Mouse (Mus musculus): ENCODE results near the gene Gm12185.
"Not testable (repeated sequence)": the region's sequence is repeated elsewhere in the genome, so short reads cannot be mapped to it uniquely, and the experiment has no call there.

Gm12185 gene

GRCm38 (mm10) chr11:48918380-48918779 lies 73.6 kb downstream of the Gm12185 start:
- in situ Hi-C loops (cut with MboI, MseI), result no loop called here

- in situ Hi-C loops (cut with MboI, MseI), result no loop called here
Measured at GRCm38 (mm10) chr11:48913611-48914010, 78.4 kb downstream of the Gm12185 start.

GRCm38 (mm10) chr11:48908459-48908858 lies 83.6 kb downstream of the Gm12185 start:
- in situ Hi-C loops (cut with MboI, MseI), result no loop called here

- in situ Hi-C loops (cut with MboI, MseI), result no loop called here
Measured at GRCm38 (mm10) chr11:48902021-48902420, 90.0 kb downstream of the Gm12185 start, which contains the start of gene Gm5431. Gm5431 (minus strand) TSS chr11:48902214.

GRCm38 (mm10) chr11:48901567-48901930 lies 90.5 kb downstream of the Gm12185 start:
- in situ Hi-C loops (cut with MboI, MseI), result not testable (repeated sequence)

GRCm38 (mm10) chr11:48900654-48901566 lies 91.1 kb downstream of the Gm12185 start:
- in situ Hi-C loops (cut with MboI, MseI), result not testable (repeated sequence)

GRCm38 (mm10) chr11:48898812-48899431 lies 93.1 kb downstream of the Gm12185 start:
- in situ Hi-C loops (cut with MboI, MseI), result no loop called here

- in situ Hi-C loops (cut with MboI, MseI), result no loop called here
Measured at GRCm38 (mm10) chr11:48876680-48877079, 115.3 kb downstream of the Gm12185 start.

GRCm38 (mm10) chr11:48875343-48875837 lies 116.6 kb downstream of the Gm12185 start:
- in situ Hi-C loops (cut with MboI, MseI), result not testable (repeated sequence)

- in situ Hi-C loops (cut with MboI, MseI), result loop anchor here (5.0 kb wide), 2 partner anchors 223 to 378 kb away; no protein-coding TSS in a partner anchor
Measured at GRCm38 (mm10) chr11:48874465-48874864, 117.6 kb downstream of the Gm12185 start.

- in situ Hi-C loops (cut with MboI, MseI), result loop anchor here (5.0 kb wide), 2 partner anchors 224 to 379 kb away; no protein-coding TSS in a partner anchor
Measured at GRCm38 (mm10) chr11:48873591-48874290, 118.3 kb downstream of the Gm12185 start.

GRCm38 (mm10) chr11:48872695-48873300 lies 119.2 kb downstream of the Gm12185 start:
- in situ Hi-C loops (cut with MboI, MseI), result loop anchor here (5.0 kb wide), 2 partner anchors 225 to 380 kb away; no protein-coding TSS in a partner anchor

- in situ Hi-C loops (cut with MboI, MseI), result loop anchor here (5.0 kb wide), 2 partner anchors 225 to 380 kb away; no protein-coding TSS in a partner anchor
Measured at GRCm38 (mm10) chr11:48871817-48872541, 120.0 kb downstream of the Gm12185 start.

- in situ Hi-C loops (cut with MboI, MseI), result loop anchor here (5.0 kb wide), 2 partner anchors 226 to 381 kb away; no protein-coding TSS in a partner anchor
Measured at GRCm38 (mm10) chr11:48871201-48871772, 120.7 kb downstream of the Gm12185 start, which contains the start of gene Irgm1. Irgm1 (minus strand) TSS chr11:48871683.

- in situ Hi-C loops (cut with MboI, MseI), result loop anchor here (5.0 kb wide), 2 partner anchors 227 to 382 kb away; no protein-coding TSS in a partner anchor
Measured at GRCm38 (mm10) chr11:48870781-48871180, 121.2 kb downstream of the Gm12185 start.

- in situ Hi-C loops (cut with MboI, MseI), result loop anchor here (5.0 kb wide), 2 partner anchors 228 to 383 kb away; no protein-coding TSS in a partner anchor
Measured at GRCm38 (mm10) chr11:48869380-48870110, 122.5 kb downstream of the Gm12185 start.

- in situ Hi-C loops (cut with MboI, MseI), result no loop called here
Measured at GRCm38 (mm10) chr11:48866481-48866880, 125.5 kb downstream of the Gm12185 start.

- in situ Hi-C loops (cut with MboI, MseI), result no loop called here
Measured at GRCm38 (mm10) chr11:48863808-48864207, 128.2 kb downstream of the Gm12185 start.

- in situ Hi-C loops (cut with MboI, MseI), result no loop called here
Measured at GRCm38 (mm10) chr11:48862784-48863319, 129.2 kb downstream of the Gm12185 start.
